Mouse (Mus musculus) skeletal muscle tissue, adult 2 months (tissue): Measurements from ENCODE around the gene Bmx.

ENCODE experiments used
- DNase-seq: peaks from one replicate; pipeline ENCODE4 v3.0.0-alpha.2; 2012; ENCODE audit warnings: low read depth, low spot score

Bmx gene

GRCm38 (mm10) chrX:164175311-164175710 is 82.7 kb downstream of the Bmx start:
- DNase-seq: no peak

DNA sequence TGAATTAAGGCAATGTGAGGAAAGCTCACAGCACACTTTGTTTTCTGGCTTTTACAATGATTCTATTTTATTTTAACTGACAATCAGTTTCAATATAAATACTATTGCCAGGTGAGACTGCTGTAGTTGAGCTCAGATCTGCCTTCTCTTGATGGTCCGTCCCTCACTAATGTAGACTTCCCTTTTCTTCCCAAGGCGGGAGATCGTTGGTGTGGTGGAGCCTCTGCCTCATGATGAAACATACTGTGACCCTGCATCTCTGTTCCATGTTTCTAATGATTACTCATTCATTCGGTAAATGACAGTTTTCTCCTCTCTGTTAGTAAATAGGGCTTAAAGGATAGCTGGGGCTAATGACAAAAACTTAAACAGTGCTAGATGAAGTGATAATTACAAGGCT is 84.1 kb downstream of the Bmx start:
- no peak for DNase-seq

- DNase-seq: no peak
These were observed 87.0 kb downstream of the Bmx start for GRCm38 (mm10) chrX:164171034-164171433.

GRCm38 (mm10) chrX:164164681-164165080 is 93.3 kb downstream of the Bmx start:
- no peak for DNase-seq

- DNase-seq: no peak
These were observed 103.4 kb downstream of the Bmx start for GRCm38 (mm10) chrX:164154594-164154993.

DNA sequence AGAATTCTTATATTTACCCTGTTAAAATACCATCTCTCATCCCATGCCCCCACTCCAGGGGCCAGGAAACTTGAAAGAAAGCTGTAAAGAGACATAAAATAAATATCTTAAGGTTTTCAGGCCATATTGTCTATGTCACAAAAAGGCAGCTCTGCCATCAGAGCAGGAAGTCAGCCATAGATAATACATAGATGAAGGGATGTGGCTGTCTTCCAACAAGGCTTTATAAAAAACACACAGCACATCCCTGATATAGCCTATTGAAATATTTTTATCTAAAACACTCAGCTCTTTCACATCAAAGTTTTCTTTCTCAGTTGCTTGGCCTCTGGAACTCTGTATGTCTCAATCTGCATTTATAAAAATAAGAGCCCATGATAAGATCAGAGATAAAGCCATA is 104.4 kb downstream of the Bmx start:
- DNase-seq: no peak

- peak; percentile 6 for DNase-seq
These were observed 105.3 kb downstream of the Bmx start for GRCm38 (mm10) chrX:164152703-164153102.

- DNase-seq: no peak
These were observed 112.3 kb downstream of the Bmx start for GRCm38 (mm10) chrX:164145463-164146250.
